Mouse (Mus musculus) intestine, postnatal 0 days (tissue): ENCODE results near the gene Slc16a2. TPM values are rescaled to one million over a fixed set of nuclear protein-coding genes. Genes with fewer than 3 reads are reported as not detected.
"Not testable (repeated sequence)": the region's sequence is repeated elsewhere in the genome, so short reads cannot be mapped to it uniquely, and the experiment has no call there.

ENCODE experiments used
- ATAC-seq: fragments of 200-750 bp; cut with Nextera tagmentation; 2 replicates; pipeline ENCODE4 v1.8.0; 2017; ENCODE audit warnings: mild to moderate bottlenecking, moderate TSS enrichment, moderate library complexity
- H3K27ac ChIP-seq: fragments of 300-500 bp; sonication (generic); 2 replicates; pipeline ENCODE4 v1.5.1; 2014; ENCODE audit warnings: mild to moderate bottlenecking, low read depth, low read length, moderate library complexity
- H3K27me3 ChIP-seq: fragments of 300-500 bp; sonication (generic); replicated peaks from 2 replicates; pipeline ENCODE4 v1.6.1; 2014; ENCODE audit warnings: low read length, mixed read lengths; ENCODE audit not compliant: control insufficient read depth, insufficient read depth
- H3K36me3 ChIP-seq: fragments of 300-500 bp; sonication (generic); 2 replicates; pipeline ENCODE4 v1.6.1; 2014; ENCODE audit warnings: mild to moderate bottlenecking, moderate library complexity; ENCODE audit not compliant: control insufficient read depth, insufficient read depth
- H3K4me1 ChIP-seq: fragments of 300-500 bp; sonication (generic); replicated peaks from 2 replicates; pipeline ENCODE4 v1.6.1; 2014; ENCODE audit warnings: antibody characterized with exemption, low read length, mixed read lengths; ENCODE audit not compliant: control insufficient read depth, insufficient read depth
- H3K4me2 ChIP-seq: fragments of 300-500 bp; sonication (generic); replicated peaks from 2 replicates; pipeline ENCODE4 v1.6.1; 2014; ENCODE audit warnings: low read depth, mild to moderate bottlenecking, moderate library complexity
- H3K4me3 ChIP-seq: fragments of 300-500 bp; sonication (generic); 2 replicates; pipeline ENCODE4 v1.5.1; 2014; ENCODE audit warnings: low read depth, low read length
- H3K9ac ChIP-seq: fragments of 300-500 bp; sonication (generic); 2 replicates; pipeline ENCODE4 v1.6.1; 2014; ENCODE audit warnings: mild to moderate bottlenecking, low read depth, low read length
- H3K9me3 ChIP-seq: fragments of 300-500 bp; sonication (generic); 2 replicates; pipeline ENCODE4 v1.6.1; 2016; ENCODE audit warnings: mixed run types; ENCODE audit not compliant: control insufficient read depth
- CTCF ChIP-seq: sonication (generic); IDR thresholded peaks from 2 replicates; pipeline ENCODE4 v1.5.1; 2016; ENCODE audit warnings: low read depth, mild to moderate bottlenecking, control low read depth, antibody characterized with exemption, moderate library complexity
- WGBS: fragments of 180-500 bp; shearing (Covaris S2); extraction: QIAGEN DNeasy Blood & Tissue Kit; methylation state at CpG from one replicate; pipeline ENCODE4 v1.1.7; 2014; 5-methylcytosine and 5-hydroxymethylcytosine counted together
- polyA plus RNA-seq: library from polyadenylated mRNA; unstranded; fragments of >200 nt; fragmentation: Nextera tagmentation; extraction: Ambion mirVana; gene quantifications from 2 replicates; pipeline ENCODE4 v1.2.1, GENCODE M21; 2015

The Slc16a2 gene
- polyA plus RNA-seq, 1 experiment from 2014 or later: 5.9 TPM

DNA sequence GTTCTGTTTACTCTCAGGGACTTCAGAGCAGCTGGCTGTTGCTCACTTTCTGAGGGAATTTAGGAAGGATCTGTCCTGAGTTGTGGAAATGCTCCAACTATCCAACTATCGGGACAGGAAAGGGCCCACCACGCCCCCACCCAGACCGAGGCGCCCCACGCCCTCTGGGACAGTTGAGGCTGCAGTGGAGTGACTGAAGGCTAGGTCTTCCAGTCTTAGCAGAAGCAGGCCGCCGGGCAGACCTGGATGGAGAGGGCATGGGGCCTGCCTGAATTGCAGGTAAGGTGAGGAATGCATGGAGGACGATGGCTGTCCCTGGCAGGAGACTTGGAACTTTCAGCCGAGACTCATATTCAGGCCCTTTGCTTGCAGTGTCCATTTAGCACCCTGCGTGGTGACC, 127.4 kb downstream of the Slc16a2 start:
- Histone ChIP-seq H3K9ac (no peak overlapping the region), H3K27me3 (peaks cover 12% of the 10 kb centered on the region; the same call in 1 of the 2 replicates)
- WGBS: 33% methylated on average over 10 of the region's 10 CpGs

DNA sequence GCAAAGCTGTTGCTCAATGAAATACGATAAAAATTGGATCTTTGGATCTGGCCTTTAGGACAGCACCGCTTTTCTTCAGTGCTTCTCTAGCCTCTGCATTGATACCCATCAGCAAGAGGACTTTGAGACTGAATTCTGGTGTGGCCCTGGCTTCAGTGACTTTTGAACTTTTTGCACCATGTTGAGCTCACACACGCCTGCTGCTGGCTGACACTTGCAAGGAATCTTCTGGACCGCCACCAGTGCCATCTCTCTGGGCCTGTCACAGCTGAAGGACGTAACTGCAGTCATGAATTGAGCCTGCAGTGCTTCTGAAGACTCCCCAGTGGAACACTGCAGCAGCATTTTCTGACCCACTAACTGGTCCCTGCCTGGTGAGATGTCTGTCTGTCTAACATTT, 128.9 kb downstream of the Slc16a2 start:
- WGBS: 78% methylated on average over 5 of the region's 5 CpGs
- no peaks in the 10 kb centered on the region for H3K36me3 ChIP-seq
- no peak overlapping the region for H3K4me3 ChIP-seq
- H3K27ac ChIP-seq: no peak overlapping the region
- ATAC-seq: no peak
- H3K27me3 ChIP-seq: peaks cover 10% of the 10 kb centered on the region; the same call in 1 of the 2 replicates
- H3K9ac ChIP-seq: no peak overlapping the region
- no peak overlapping the region for H3K4me2 ChIP-seq
- no peaks in the 10 kb centered on the region for H3K4me1 ChIP-seq
- no peak for TF ChIP-seq CTCF
- no peaks in the 10 kb centered on the region for H3K9me3 ChIP-seq

More for the DNA sequence above, 127.4 kb downstream of the Slc16a2 start:
- no peaks in the 10 kb centered on the region for H3K4me1 ChIP-seq
- no peak for TF ChIP-seq CTCF
- H3K4me3 ChIP-seq: no peak overlapping the region
- no peaks in the 10 kb centered on the region for H3K9me3 ChIP-seq
- peak overlapping the region; percentile 71 for H3K4me2 ChIP-seq
- H3K27ac ChIP-seq: no peak overlapping the region
- H3K36me3 ChIP-seq: no peaks in the 10 kb centered on the region
- ATAC-seq: no peak

DNA sequence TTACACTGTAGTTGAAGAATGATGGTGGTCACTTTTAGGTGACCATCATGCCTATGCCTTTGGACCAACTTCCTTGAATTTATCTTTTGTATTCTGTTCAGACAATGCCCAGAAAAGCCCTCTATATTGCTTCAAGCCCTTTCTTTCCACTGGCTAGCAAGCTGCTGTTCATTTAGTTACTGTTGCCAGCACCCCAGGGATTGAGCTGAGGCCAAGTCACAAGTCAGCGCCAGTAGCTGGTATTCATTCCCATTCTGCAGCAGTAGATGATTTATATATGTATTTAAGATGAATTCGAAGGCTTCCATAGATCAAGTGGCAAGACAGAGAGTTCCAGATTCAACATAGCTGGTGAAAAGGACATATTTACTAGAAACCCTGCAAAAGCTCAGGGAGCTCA, 133.2 kb downstream of the Slc16a2 start:
- 78% methylated on average over 2 of the region's 2 CpGs for WGBS

DNA sequence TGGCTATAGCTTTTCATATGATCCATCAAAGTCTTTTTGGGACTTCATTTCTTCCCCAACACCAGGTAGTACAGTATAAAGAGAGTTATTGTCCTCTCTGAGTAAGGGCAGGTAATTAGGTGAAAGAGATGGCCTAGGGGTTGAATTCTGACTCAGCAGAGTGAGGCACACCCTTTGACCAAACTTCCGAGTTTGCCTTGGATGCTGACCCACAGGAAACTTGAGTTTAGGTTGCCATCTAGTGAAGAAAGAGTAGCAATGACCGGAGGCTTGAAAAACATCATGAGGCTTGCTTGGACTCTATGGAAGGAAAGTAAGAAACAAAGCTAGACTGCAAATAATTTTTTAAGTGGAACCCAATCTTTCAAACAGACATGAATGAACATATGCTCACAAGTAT, 147.1 kb downstream of the Slc16a2 start:
- Histone ChIP-seq H3K4me2 (no peak overlapping the region), H3K4me3 (no peak overlapping the region), H3K4me1 (no peaks in the 10 kb centered on the region), H3K9ac (no peak overlapping the region), H3K27me3 (no peaks in the 10 kb centered on the region), H3K27ac (no peak overlapping the region), H3K9me3 (no peaks in the 10 kb centered on the region), H3K36me3 (no peaks in the 10 kb centered on the region)
- peak; percentile 68 for TF ChIP-seq CTCF
- WGBS: 13% methylated on average over 2 of the region's 2 CpGs
- ATAC-seq: no peak

More for the DNA sequence above, 133.2 kb downstream of the Slc16a2 start:
- ATAC-seq: no peak
- Histone ChIP-seq H3K9ac (no peak overlapping the region), H3K27me3 (no peaks in the 10 kb centered on the region), H3K9me3 (no peaks in the 10 kb centered on the region), H3K4me3 (no peak overlapping the region), H3K4me1 (no peaks in the 10 kb centered on the region), H3K4me2 (no peak overlapping the region), H3K27ac (no peak overlapping the region), H3K36me3 (no peaks in the 10 kb centered on the region)
- no peak for TF ChIP-seq CTCF

DNA sequence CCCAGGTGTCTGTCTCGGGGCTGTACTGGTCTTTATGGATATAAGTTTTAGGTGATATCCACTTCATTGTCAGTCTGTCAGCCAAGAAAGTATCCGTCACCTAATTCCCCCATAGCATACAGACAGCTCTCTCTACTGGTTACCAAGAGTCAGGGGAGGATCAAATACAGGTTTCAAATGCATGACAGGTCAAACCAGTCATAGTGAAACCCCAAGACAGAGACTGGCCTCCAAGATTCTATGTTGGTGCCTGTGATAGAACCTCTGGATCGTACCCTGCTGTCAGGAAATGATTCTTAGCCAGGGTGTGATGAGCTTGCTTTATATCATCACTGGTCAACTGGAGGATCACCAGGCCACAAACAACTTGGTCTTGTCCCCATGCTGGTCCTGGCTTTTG, 148.0 kb downstream of the Slc16a2 start:
- Histone ChIP-seq H3K27ac (no peak overlapping the region), H3K27me3 (no peaks in the 10 kb centered on the region), H3K4me1 (no peaks in the 10 kb centered on the region), H3K9me3 (no peaks in the 10 kb centered on the region), H3K9ac (no peak overlapping the region), H3K4me3 (no peak overlapping the region), H3K4me2 (no peak overlapping the region), H3K36me3 (no peaks in the 10 kb centered on the region)
- no peak for TF ChIP-seq CTCF
- WGBS: 77% methylated on average over 3 of the region's 3 CpGs
- ATAC-seq: no peak

DNA sequence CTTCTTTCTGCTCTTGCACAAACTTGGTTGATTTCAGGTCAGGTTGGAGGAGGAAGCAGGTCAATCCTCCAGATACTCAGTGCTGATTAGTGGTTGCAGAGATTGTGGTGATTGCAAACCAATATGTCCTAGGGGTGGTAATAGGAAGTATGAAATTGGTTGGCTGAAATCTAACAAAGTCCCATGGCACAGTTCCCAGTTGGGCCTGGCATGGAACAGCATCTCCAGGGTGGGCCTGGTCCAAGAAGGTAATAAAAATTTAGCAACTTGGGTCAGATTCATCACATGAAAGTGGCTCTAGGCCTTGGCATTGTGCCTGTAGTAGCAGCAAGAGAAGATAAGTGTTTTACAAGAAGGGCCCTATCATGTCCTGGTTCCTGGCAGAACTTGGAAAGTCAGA, 151.5 kb downstream of the Slc16a2 start:
- ATAC-seq: no peak
- Histone ChIP-seq H3K27me3 (no peaks in the 10 kb centered on the region), H3K9ac (no peak overlapping the region), H3K36me3 (no peaks in the 10 kb centered on the region), H3K4me2 (no peak overlapping the region), H3K4me3 (no peak overlapping the region), H3K9me3 (no peaks in the 10 kb centered on the region), H3K27ac (no peak overlapping the region), H3K4me1 (no peaks in the 10 kb centered on the region)
- TF ChIP-seq CTCF: no peak

DNA sequence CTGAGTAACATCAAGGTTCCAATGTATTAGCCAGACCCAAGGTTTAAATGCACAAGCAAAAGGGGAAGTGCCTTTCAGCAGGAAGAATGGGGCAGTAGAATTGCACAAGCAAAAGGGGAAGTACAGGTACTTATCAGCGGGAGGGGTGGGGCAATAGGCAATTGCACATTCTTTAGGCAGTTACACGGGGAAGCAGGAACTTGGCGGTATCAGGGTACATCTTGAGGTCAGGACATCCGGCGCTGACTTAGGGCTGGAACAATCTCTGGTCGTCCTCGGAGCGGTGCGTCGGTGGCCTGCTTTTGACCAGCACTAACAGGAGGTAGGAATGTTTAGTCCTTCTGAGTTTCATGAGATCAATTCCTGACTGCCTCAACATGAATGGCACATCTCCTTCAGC, 157.3 kb downstream of the Slc16a2 start:
- H3K4me3 ChIP-seq, H3K9ac ChIP-seq, ATAC-seq, H3K36me3 ChIP-seq, H3K4me1 ChIP-seq, H3K27me3 ChIP-seq, H3K4me2 ChIP-seq, H3K9me3 ChIP-seq, H3K27ac ChIP-seq: not testable (repeated sequence)
- 85% methylated on average over 10 of the region's 10 CpGs for WGBS
